Mouse (Mus musculus): Measurements from ENCODE around the gene Cfap97d2. TPM values are rescaled to one million over a fixed set of nuclear protein-coding genes. Genes with fewer than 3 reads are reported as not detected.

Cfap97d2 gene
- polyA plus RNA-seq, 1 experiment = not detected

GRCm38 (mm10) chr8:13678182-13678581, 27.5 kb upstream of the Cfap97d2 start:
- H3K4me3 ChIP-seq (replicated peaks) = peak overlapping the region; percentile 74
- TF ChIP-seq GATA1 (IDR thresholded peaks at IDR 0.05; ENCODE audit: low read length) (no peak), TAL1 (IDR thresholded peaks at IDR 0.05; ENCODE audit: low read length) (no peak)

GRCm38 (mm10) chr8:13684131-13684530, 21.6 kb upstream of the Cfap97d2 start:
- TF ChIP-seq TAL1 (IDR thresholded peaks at IDR 0.05; ENCODE audit: low read length) (no peak), GATA1 (IDR thresholded peaks at IDR 0.05; ENCODE audit: low read length) (no peak)
- H3K4me3 ChIP-seq (replicated peaks) = no peak overlapping the region
- no peaks in the 10 kb centered on the region for H3K9me3 ChIP-seq (ENCODE audit: control insufficient read depth, low read length)
- H3K27me3 ChIP-seq (ENCODE audit: control insufficient read depth) = peaks cover 2% of the 10 kb centered on the region; the same call in 1 of the 2 replicates
- H3K36me3 ChIP-seq (ENCODE audit: control insufficient read depth) = no peaks in the 10 kb centered on the region
- H3K4me1 ChIP-seq (ENCODE audit: control insufficient read depth) = 0 out of 2 replicates have a peak, but pooled peaks cover 2% of the 10 kb centered on the region

More at GRCm38 (mm10) chr8:13678182-13678581, 27.5 kb upstream of the Cfap97d2 start:
- H3K9me3 ChIP-seq (ENCODE audit: control insufficient read depth, low read length) = no peaks in the 10 kb centered on the region
- H3K36me3 ChIP-seq (ENCODE audit: control insufficient read depth) = no peaks in the 10 kb centered on the region
- peaks cover 45% of the 10 kb centered on the region for H3K4me1 ChIP-seq (ENCODE audit: control insufficient read depth)
- H3K27me3 ChIP-seq (ENCODE audit: control insufficient read depth) = peaks cover 18% of the 10 kb centered on the region

GRCm38 (mm10) chr8:13685674-13686314, 19.9 kb upstream of the Cfap97d2 start:
- Histone ChIP-seq H3K36me3 (ENCODE audit: control insufficient read depth) (no peaks in the 10 kb centered on the region), H3K27me3 (ENCODE audit: control insufficient read depth) (no peaks in the 10 kb centered on the region), H3K4me3 (replicated peaks) (no peak overlapping the region), H3K4me1 (ENCODE audit: control insufficient read depth) (0 out of 2 replicates have a peak, but pooled peaks cover 2% of the 10 kb centered on the region), H3K9me3 (ENCODE audit: control insufficient read depth, low read length) (no peaks in the 10 kb centered on the region)
- TF ChIP-seq GATA1 (IDR thresholded peaks at IDR 0.05; ENCODE audit: low read length) = no peak
- TF ChIP-seq TAL1 (IDR thresholded peaks at IDR 0.05; ENCODE audit: low read length) = no peak

GRCm38 (mm10) chr8:13686426-13686825, 19.3 kb upstream of the Cfap97d2 start:
- 0 out of 2 replicates have a peak, but pooled peaks cover 2% of the 10 kb centered on the region for H3K4me1 ChIP-seq (ENCODE audit: control insufficient read depth)
- H3K4me3 ChIP-seq (replicated peaks) = no peak overlapping the region
- no peak for TF ChIP-seq TAL1 (IDR thresholded peaks at IDR 0.05; ENCODE audit: low read length)
- no peak for TF ChIP-seq GATA1 (IDR thresholded peaks at IDR 0.05; ENCODE audit: low read length)
- H3K27me3 ChIP-seq (ENCODE audit: control insufficient read depth) = no peaks in the 10 kb centered on the region
- H3K36me3 ChIP-seq (ENCODE audit: control insufficient read depth) = no peaks in the 10 kb centered on the region
- H3K9me3 ChIP-seq (ENCODE audit: control insufficient read depth, low read length) = no peaks in the 10 kb centered on the region

- no peaks in the 10 kb centered on the region for H3K36me3 ChIP-seq (ENCODE audit: control insufficient read depth)
- no peak for TF ChIP-seq GATA1 (IDR thresholded peaks at IDR 0.05; ENCODE audit: low read length)
- TF ChIP-seq TAL1 (IDR thresholded peaks at IDR 0.05; ENCODE audit: low read length) = no peak
- no peaks in the 10 kb centered on the region for H3K27me3 ChIP-seq (ENCODE audit: control insufficient read depth)
- H3K9me3 ChIP-seq (ENCODE audit: control insufficient read depth, low read length) = no peaks in the 10 kb centered on the region
- 0 out of 2 replicates have a peak, but pooled peaks cover 2% of the 10 kb centered on the region for H3K4me1 ChIP-seq (ENCODE audit: control insufficient read depth)
- no peak overlapping the region for H3K4me3 ChIP-seq (replicated peaks)
Measured at GRCm38 (mm10) chr8:13687101-13687717, 18.5 kb upstream of the Cfap97d2 start.

- Histone ChIP-seq H3K4me3 (replicated peaks) (no peak overlapping the region), H3K36me3 (ENCODE audit: control insufficient read depth) (no peaks in the 10 kb centered on the region), H3K27me3 (ENCODE audit: control insufficient read depth) (no peaks in the 10 kb centered on the region), H3K9me3 (ENCODE audit: control insufficient read depth, low read length) (no peaks in the 10 kb centered on the region), H3K4me1 (ENCODE audit: control insufficient read depth) (0 out of 2 replicates have a peak, but pooled peaks cover 2% of the 10 kb centered on the region)
- TF ChIP-seq TAL1 (IDR thresholded peaks at IDR 0.05; ENCODE audit: low read length) (no peak), GATA1 (IDR thresholded peaks at IDR 0.05; ENCODE audit: low read length) (no peak)
Measured at GRCm38 (mm10) chr8:13687941-13688340, 17.7 kb upstream of the Cfap97d2 start.

GRCm38 (mm10) chr8:13688461-13688860, 17.2 kb upstream of the Cfap97d2 start:
- Histone ChIP-seq H3K4me1 (ENCODE audit: control insufficient read depth) (0 out of 2 replicates have a peak, but pooled peaks cover 2% of the 10 kb centered on the region), H3K36me3 (ENCODE audit: control insufficient read depth) (no peaks in the 10 kb centered on the region), H3K4me3 (replicated peaks) (no peak overlapping the region), H3K9me3 (ENCODE audit: control insufficient read depth, low read length) (no peaks in the 10 kb centered on the region), H3K27me3 (ENCODE audit: control insufficient read depth) (no peaks in the 10 kb centered on the region)
- no peak for TF ChIP-seq TAL1 (IDR thresholded peaks at IDR 0.05; ENCODE audit: low read length)
- TF ChIP-seq GATA1 (IDR thresholded peaks at IDR 0.05; ENCODE audit: low read length) = no peak

- TF ChIP-seq GATA1 (IDR thresholded peaks at IDR 0.05; ENCODE audit: low read length) (no peak), TAL1 (IDR thresholded peaks at IDR 0.05; ENCODE audit: low read length) (no peak)
- H3K4me3 ChIP-seq (replicated peaks) = no peak overlapping the region
- H3K4me1 ChIP-seq (ENCODE audit: control insufficient read depth) = 0 out of 2 replicates have a peak, but pooled peaks cover 2% of the 10 kb centered on the region
- H3K36me3 ChIP-seq (ENCODE audit: control insufficient read depth) = no peaks in the 10 kb centered on the region
- no peaks in the 10 kb centered on the region for H3K27me3 ChIP-seq (ENCODE audit: control insufficient read depth)
- no peaks in the 10 kb centered on the region for H3K9me3 ChIP-seq (ENCODE audit: control insufficient read depth, low read length)
Measured at GRCm38 (mm10) chr8:13689331-13689730, 16.4 kb upstream of the Cfap97d2 start.

DNA sequence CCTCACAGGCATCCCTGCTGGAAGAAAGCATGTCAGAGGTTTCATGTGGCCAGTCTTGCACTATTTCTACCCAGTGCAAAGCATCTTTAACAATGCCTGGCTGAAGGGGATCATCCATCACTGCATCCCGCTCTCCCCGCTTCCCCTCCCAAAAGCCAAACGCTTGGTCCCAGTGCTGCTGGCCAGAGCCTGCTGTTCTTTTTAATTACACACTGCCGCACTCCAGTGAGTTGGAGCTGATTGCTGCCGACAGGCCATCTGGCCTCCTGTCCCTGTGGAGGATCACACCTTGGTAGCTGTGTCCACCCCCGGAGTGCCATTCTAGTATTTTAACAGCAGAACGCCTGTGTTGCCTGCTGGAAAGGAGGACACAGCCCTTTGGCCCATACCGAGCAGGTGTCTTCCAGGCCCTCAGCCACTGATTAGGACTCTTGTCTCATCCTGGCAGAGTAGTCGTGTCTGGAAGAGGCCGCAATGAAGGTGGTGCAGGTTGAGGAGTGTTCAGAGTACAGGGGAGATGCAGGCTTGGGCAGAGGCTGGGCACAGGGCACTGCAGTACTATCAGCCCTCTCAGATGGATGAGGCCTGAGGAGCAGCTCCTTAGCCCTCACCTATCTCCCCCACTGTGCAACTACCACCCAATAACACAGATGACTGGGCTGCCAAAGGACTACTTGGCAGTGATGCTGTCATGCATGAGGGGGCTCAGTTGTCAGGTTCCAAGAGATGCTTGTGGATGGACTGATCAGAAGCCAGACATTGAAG, 13.2 kb upstream of the Cfap97d2 start:
- H3K27me3 ChIP-seq (ENCODE audit: control insufficient read depth) = no peaks in the 10 kb centered on the region
- no peaks in the 10 kb centered on the region for H3K36me3 ChIP-seq (ENCODE audit: control insufficient read depth)
- no peak for TF ChIP-seq TAL1 (IDR thresholded peaks at IDR 0.05; ENCODE audit: low read length)
- TF ChIP-seq GATA1 (IDR thresholded peaks at IDR 0.05; ENCODE audit: low read length) = no peak
- no peak overlapping the region for H3K4me3 ChIP-seq (replicated peaks)
- no peaks in the 10 kb centered on the region for H3K9me3 ChIP-seq (ENCODE audit: control insufficient read depth, low read length)
- no peaks in the 10 kb centered on the region for H3K4me1 ChIP-seq (ENCODE audit: control insufficient read depth)

Measured in erythroblast, embryonic 14.5 days (primary cell).